Mouse (Mus musculus) adipose tissue, adult 10 weeks (tissue): ENCODE data around the gene Dennd2d. TPM values are rescaled to one million over a fixed set of nuclear protein-coding genes. Genes with fewer than 3 reads are reported as not detected.

Source experiments
- polyA plus RNA-seq: library from polyadenylated mRNA; stranded (reverse); fragments of 350-450 nt; fragmentation: Illumina TruSeq; extraction: RNeasy Lipid Tissue Mini Kit (QIAGEN cat#74804); gene quantifications from one replicate; pipeline ENCODE4 v1.2.3, GENCODE M21; 2014; ENCODE audit warnings: low read depth, low replicate concordance

Gene Dennd2d
- polyA plus RNA-seq, result 19.7 TPM

DNA sequence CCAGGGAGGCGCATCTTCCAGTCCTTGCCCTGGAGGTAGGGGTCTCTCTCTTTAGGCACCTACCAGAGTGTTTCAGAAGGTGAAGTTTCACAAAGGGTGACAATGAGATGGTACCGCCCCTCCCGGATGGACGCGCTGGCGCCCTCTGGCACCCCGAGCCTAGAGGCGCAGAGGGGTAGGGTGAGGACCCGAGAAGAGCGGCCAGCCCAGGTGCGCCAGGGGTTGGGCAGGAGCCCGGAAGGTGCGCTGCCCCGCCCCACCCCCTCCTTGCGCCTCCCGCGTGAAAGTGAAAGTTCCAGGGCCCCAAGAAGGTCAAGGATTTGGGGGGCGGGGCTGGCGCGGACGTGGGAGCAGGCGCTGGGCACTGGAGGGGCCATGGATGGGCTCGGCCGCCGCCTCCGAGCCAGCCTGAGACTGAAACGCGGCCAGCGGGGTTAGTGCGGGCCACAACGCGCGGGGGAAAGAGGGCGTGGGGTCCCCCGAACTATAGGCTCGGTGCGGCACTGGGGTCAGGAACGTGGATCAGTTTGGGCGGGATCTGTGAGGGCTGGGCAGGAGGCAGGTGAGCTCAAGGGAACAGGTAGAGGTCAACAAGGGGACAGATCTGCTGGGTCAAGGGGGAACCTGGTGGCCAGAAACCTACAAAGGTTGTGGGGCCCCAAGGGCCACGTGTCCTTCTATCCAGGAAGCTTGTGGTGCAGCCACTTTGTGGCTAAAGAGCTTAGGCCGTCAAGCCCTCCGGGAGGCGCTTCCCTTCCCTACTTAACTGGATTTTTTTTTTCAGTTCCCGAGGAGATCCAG lies at the start of gene Dennd2d:
Dennd2d (plus strand) TSS at position 125 of the 801 bp plus-strand sequence.

DNA sequence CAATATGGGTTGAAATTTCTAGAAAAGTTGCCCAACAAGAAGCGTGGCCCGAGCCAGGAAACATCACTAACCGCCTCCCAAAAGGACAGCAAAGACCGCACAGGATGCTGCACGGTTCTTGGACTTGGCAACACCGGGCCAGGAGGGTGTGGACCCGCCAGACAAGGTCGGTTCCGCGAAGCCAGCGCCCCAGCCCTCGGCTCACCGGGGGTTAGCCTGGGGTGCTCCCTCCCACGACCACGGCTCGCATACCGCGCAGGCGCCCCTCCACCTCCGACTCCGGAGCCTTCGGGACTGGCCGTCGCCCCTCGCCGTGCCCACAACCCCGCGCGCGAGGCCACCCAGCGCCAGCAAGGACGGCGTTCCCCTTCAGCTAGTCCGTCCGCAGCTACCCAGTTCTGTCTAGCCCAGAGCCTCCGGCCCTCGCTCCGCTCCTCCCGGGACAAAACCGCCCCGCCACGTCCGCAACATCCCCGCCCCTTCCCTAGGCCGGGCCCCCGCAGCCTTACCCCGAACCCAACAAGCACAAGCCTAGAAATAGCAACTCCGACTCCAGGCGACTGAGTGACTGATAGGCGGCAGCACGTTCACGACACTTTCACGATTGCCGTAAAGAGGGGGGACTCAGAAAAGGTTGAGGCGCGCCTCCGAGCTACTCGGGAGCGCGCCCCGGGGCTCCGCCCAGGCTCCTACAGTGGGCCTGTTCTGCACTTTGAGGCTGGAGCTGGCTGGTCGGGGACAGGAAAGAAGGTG lies 65.1 kb downstream of the Dennd2d start, which contains the start of the genes Dram2 and Cept1:
Dram2 (plus strand) TSS at position 628 of the 753 bp plus-strand sequence.
Cept1 (minus strand) TSS at position 632 of the 753 bp plus-strand sequence.

Other genes with a start within 250 kb of the Dennd2d start
- not detected for gene Chil6, start 76.2 kb upstream of the Dennd2d start, polyA plus RNA-seq
- gene Dram2, start 65.4 kb downstream of the Dennd2d start, polyA plus RNA-seq, result 82.2 TPM
- gene Cept1, start 65.4 kb downstream of the Dennd2d start, polyA plus RNA-seq, result 43.9 TPM
- 24.9 TPM for gene Lrif1, start 202.6 kb downstream of the Dennd2d start, polyA plus RNA-seq